Mouse (Mus musculus): ENCODE data around the gene Acsm5. TPM values are rescaled to one million over a fixed set of nuclear protein-coding genes. Genes with fewer than 3 reads are reported as not detected.

Gene Acsm5
- polyA plus RNA-seq (2012; rRNA removed; ENCODE audit: low replicate concordance) = 5.5 and 6.6 TPM in 2 replicates

DNA sequence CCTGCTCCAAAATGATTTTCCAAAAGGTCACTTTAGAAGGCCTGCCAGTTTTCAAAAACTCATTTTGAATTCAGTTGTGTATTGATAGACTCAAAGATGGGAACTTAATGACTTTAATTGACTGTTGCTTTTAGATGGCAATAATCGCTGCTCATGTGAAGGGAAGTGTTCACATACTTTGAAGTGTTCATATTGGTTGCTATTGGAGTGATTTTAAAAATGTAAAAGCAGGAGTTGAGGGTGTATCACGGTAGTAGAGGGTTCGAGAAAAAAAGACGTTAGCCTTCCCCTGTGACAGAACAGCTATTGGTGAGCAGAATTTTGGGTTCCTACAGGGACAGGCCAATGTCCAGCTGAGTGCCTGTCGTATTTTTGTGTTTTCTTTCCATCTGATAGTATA, at the start of gene Acsm5:
Gene Acsm5 (plus strand): TSS at position 301 of the 400 bp plus-strand sequence.

DNA sequence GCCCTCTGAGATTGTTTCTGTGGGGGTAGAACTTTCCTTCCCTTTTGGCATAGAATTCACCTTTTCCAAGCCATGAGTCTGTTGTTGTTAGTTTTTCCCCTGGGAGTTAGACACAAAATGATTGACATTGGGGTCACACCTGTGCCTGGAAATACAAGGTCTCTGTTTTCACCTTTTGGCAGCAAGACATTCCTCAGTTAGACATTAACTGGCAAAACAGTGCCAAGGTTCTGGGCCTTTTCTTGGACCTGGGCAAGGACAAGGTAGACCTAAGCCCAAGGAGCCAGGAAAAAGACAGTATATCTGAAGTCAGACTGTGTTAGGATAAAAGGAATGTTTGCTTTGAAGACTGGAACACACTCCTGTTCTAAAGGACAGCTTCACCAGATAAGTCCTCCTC, 40.0 kb upstream of the Acsm5 start, which contains the start of gene Umod:
Gene Umod (minus strand): TSS at position 27 of the 400 bp plus-strand sequence.

DNA sequence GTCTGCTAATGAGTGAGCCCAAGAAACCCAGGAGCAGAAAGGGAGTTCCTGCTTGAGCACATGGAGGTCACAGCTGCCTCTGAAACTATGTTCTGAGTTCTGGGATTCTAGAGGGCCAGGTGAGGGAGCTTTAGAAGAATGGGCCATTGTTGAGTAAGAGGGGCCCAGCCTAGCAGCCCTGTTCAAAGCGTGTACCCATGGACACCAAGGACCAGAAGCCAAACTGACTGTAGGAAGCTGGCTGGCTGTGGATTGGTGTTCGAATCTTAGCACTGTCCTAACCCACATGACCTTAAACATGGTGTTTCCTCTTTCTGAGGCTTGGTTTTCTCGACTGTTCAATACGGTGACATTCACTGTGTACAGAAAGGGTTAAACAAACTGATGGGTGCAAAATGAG, 4.1 kb downstream of the Acsm5 start, which contains the start of gene Pdilt:
Gene Pdilt (minus strand): TSS at position 101 of the 400 bp plus-strand sequence.

DNA sequence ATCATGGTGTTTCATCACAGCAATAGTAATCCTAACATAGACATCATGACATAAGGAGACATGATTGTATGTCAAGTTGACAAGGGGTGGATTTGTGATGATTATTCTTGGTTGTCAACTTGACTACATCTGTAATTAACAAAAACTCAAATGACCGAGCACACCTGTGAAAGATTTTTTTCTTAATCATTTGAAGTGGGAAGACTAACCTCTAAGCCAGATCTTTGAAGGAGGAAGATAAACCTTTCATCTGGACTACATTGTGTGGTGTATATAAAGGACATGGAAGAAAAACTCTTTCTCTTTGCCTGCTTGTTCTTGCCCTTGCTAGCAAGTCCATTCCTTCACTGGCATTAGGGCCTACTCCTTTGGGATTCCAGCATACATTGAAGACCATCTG, 34.8 kb downstream of the Acsm5 start, which contains the start of gene Acsm2:
Gene Acsm2 (plus strand): TSS at position 301 of the 400 bp plus-strand sequence.

Other genes starting within 250 kb of the Acsm5 start
- not detected in 2 replicates for gene Gp2, start 60.2 kb upstream of the Acsm5 start, polyA plus RNA-seq (2012; rRNA removed; ENCODE audit: low replicate concordance)
- gene Umod, start 40.2 kb upstream of the Acsm5 start, polyA plus RNA-seq (2012; rRNA removed; ENCODE audit: low replicate concordance) = 0.26 TPM in 1 of 2 replicates, not detected in the other
- gene Pdilt, start 4.0 kb downstream of the Acsm5 start, polyA plus RNA-seq (2012; rRNA removed; ENCODE audit: low replicate concordance) = not detected in 2 replicates
- not detected in 2 replicates for gene Acsm2, start 34.9 kb downstream of the Acsm5 start, polyA plus RNA-seq (2012; rRNA removed; ENCODE audit: low replicate concordance)
- 0.54 TPM in 1 of 2 replicates, not detected in the other for gene Acsm1, start 87.6 kb downstream of the Acsm5 start, polyA plus RNA-seq (2012; rRNA removed; ENCODE audit: low replicate concordance)
- gene Acsm4, start 170.6 kb downstream of the Acsm5 start, polyA plus RNA-seq (2012; rRNA removed; ENCODE audit: low replicate concordance) = not detected in 2 replicates
- 14.3 and 17.8 TPM in 2 replicates for gene Thumpd1, start 201.3 kb downstream of the Acsm5 start, polyA plus RNA-seq (2012; rRNA removed; ENCODE audit: low replicate concordance)
- 6.8 and 14.8 TPM in 2 replicates for gene Acsm3, start 241.5 kb downstream of the Acsm5 start, polyA plus RNA-seq (2012; rRNA removed; ENCODE audit: low replicate concordance)